Mouse (Mus musculus) T-helper 1 cell (primary cell): ENCODE data around the gene Igf1r.

Experiments used
- in situ Hi-C: fragments of 300-600 bp; cut with MboI, MseI; formaldehyde crosslinking; loops from one replicate; pipeline ENCODE4 v1.15.1; 2025; ENCODE audit warnings: high pct_unique_total_duplicates

The Igf1r gene

DNA sequence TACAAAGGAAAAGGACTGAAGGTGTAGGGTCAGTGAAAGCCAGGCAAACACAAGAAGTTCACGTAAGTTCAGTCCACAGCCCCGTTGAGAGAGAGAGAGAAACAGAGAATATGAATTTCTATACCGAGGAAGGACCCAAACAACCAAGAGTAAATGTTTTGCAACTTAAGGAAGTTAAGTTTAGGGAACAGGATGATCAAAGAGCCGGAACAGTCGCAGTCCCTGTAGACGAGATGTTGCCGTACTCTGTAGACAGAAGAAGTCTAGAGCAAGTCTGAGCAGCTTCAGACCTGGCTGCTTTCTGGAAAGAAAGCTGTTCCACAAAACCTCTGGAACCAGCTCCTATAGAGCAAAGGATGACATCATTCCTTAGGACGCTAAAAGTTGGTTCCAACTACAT, 160.0 kb downstream of the Igf1r start:
- in situ Hi-C loops = no loop called here

DNA sequence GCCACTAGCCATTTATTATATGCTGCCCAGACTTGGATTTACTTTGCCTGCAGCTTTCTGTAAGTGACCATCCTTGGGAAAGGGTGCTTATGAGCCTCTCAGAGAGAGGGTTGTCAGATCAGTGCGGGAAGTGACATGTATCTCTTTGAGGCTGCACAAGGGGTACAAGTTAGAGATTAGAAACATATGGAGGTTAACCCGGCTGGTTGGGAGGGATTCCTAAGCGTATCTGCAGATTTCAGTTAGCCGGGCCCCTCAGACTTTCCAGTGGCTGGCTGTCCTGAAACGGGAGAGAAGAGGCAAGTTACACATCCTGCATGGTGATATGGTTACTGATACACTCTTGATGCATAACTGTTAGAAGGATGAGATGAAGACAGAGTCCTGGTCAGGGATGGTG, 161.7 kb downstream of the Igf1r start:
- in situ Hi-C loops = no loop called here

DNA sequence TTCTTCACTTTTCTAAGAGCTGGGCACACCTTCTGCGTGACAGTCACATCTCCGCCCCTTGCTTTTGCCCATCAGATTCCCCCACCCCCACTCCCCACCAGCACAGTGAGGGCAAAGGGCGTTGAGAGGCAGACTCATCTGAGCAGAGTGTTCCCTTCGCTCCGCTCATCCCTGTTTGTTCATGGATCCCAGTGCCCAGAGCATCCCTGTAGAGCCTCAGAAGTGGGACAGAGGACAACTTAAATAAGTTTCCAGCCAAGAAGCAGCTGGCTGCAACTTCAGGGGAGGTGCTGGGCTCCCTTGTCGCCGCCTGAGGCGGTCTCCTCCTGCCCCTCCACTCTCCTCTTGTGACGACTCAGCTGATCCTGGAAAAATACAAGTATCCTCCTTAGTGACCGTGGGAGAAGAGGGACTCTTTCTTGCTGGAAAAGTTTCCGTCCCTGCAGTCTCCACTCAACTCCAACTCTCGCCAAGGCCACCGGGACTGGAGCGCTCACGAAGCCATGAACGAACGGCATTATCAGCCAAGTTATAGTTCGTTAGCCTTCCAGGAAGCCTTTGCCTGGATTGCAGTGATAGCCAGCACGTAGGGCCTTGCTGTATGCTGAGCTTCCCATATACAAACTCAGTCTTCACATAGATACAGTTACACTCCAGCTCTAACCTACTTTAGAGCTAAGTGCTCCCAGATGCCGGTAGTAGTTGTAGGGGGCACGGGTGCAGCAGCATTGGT, 162.5 kb downstream of the Igf1r start:
- in situ Hi-C loops = no loop called here

DNA sequence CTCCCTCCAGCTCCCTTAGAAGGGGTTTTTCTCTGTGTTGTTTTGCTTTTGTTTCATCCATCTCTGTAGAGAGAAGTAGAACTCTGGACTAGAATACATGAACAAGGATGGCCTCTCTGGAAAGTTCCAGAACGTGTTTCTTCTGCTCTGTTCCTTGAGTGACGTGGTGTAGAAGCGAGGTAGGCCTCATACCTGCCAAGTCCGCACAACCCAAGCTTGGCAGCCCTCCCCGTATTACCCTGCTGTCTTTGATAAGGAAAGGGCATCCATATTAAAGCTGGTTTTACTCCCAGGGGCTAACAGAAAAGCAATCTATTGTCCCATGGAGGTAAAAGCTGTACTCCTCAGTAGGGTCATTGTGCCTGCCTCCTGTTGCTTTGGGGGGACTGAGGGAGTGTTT, 164.9 kb downstream of the Igf1r start:
- in situ Hi-C loops = no loop called here

DNA sequence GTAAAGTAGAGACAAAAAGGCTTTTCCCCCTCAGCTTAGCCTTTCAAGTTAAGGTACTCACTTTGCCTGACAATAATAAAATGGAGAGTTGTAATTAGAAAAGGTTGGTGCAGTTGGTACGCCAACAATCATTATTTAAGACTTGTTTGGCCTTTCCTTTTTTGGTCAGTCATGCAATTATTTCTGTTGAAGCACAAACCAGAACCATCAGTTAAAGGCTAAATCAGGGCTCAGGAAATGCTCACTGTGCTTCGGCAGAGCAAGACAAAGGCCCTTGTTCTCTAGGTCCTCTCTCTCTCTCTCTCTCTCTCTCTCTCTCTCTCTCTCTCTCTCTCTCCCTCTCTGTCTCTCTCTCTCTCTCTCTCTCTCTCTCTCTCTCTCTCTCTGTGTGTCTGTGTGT, 165.4 kb downstream of the Igf1r start:
- in situ Hi-C loops = no loop called here

DNA sequence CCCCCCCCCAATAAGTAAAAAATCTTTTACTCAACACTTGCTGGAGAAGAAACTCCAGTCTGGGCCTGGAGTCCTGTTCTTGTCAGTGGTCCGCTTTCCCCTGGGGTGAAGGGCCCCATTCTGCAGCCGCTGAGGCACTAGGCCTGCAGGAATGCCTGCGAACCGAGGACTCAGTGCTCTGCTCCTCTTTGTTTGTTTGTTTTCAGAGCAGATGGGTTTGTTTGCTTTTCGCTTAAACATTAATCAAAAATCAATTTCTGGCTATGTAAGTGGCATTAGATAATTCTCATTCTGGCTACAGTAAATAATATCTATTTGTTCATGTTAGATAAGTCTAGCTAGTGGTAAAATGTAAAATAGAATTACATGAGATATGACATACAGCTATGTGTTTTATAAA, 167.0 kb downstream of the Igf1r start:
- in situ Hi-C loops = no loop called here

DNA sequence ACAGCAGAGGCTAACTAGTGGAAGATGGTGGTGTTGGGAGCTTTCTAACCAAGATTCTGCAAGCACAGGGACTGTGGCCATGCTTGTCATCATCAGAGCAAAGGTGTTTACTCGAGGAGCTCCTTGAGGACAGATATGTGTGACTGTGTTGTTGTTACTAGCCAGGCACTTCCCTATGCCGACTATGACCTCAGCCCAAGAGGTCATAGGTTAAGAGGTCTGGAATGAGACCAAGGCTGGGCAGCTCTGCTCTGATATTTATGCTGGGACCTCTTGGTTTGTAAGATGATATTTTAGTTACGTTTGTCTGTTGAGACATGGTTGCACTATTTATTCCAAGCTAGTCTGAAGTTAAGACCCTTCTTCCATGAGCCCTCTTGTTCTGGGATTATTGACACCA, 169.8 kb downstream of the Igf1r start:
- in situ Hi-C loops = no loop called here

DNA sequence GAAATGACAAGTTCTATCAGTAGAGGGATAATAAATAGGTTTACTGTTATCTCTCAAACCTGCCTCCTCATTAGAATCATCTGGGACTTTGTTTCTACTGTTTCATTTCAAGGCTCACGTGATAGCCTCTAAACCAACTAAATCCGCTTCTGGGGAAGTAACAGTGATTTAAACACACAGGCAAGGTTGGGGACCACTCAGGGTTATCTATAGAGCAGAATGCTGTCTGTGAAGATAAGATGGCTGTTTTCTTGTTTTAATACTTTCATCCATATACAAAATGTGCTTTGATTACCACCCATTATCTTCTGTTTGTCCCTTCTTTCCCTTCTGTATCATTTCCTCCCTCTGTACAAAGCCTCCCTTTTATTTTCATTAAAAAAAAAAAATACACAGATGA, 172.7 kb downstream of the Igf1r start:
- in situ Hi-C loops = loop anchor here (5.0 kb wide), 1 partner anchor 323 kb away; no protein-coding TSS in a partner anchor

DNA sequence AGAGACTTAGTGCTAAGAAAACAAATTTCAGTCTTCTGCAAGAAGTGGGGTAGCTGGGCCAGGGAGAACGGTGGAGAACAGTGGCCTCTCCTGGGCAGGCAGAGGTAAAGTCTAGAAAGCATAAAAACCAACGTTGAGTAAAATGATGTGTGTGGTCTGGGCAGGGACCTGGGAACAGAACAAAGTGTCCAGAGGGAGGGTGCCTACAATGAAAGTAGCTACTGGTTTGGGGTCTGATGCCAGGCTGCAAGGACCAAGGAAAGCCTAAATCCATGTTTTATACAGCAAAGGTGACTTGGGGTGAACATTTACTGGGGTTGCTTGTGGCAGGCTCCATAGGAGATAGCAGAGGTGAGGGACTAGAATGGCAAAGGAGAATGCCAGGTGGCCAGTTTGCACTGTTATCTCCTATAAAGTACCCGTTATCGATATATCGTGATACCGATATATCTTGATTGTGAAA, 175.2 kb downstream of the Igf1r start:
- in situ Hi-C loops = loop anchor here (5.0 kb wide), 1 partner anchor 326 kb away; no protein-coding TSS in a partner anchor

DNA sequence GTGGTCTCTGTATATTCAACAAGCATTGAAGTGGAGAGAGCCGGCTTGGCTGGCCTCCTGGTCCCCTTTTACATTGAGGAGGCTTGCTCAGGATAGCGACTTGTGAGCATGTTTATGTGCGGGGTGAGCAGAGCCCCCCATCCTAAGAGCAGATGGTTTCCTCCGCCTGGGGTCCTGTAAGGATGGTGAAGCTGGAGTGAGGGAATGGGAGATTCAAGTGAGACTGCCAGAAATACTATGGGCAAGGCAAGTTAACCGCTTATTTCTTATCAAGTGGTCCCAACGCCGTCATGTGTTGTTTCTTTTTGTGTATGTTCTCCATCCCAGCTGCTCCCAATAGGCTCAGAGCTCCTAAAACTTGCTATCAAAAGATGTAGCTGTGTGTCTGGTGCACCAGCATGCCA, 175.6 kb downstream of the Igf1r start:
- in situ Hi-C loops = loop anchor here (5.0 kb wide), 1 partner anchor 326 kb away; no protein-coding TSS in a partner anchor

DNA sequence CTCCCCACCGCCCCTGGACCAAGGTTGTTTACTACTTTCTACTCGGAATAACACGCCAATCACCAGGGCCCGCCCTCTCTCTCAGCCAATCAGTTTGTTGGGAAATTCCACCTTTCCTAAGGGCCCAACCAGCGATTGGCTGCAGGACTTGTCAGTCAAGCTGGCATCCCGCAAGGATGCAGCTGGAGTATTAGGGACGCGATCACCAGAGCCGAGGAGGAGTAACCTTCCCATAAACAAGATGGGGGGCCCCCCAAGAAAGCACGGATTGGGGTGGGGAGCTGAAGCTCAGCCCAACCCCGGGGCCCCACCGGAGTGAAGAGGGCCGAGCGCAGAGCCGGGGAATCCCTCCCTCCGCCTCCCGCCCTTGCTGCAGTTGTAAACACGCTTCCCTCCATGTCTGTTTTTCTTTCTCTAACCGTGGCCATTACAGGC, 176.5 kb downstream of the Igf1r start:
- in situ Hi-C loops = loop anchor here (5.0 kb wide), 1 partner anchor 327 kb away; no protein-coding TSS in a partner anchor

DNA sequence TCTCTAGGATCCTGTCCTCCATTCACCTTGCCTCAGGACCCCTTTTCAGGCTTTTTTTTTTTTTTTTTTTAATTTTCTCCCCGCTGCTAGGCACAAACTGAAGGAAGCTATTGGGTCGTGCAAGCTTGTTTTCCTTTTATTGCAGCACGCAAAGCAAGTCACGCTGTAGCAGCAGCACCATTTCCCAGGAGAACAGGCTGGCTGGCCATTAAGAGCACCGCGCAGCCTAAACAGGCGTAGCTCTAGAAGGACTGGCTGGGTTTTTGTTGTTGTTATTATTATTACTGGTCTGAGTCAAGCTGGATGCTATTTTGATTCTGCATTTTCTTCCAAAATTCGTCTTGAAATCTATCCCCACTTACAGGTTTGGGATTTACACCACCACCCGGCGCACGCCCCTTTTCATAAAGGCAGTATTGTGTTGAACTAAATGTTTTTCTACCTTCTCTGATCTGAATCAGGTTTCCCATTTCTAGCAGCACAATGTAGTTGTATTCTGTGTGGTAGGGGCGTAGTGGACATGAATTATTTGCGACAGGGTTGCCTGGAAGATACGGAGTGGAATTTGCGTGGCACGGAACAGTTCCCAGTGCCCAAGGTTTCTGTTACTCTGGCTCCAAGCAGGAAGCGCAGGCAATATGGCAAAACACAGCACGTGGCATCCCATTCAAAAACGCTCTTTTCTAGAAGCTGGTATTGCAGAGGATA, 177.1 kb downstream of the Igf1r start:
- in situ Hi-C loops = loop anchor here (5.0 kb wide), 2 partner anchors 172 to 327 kb away; no protein-coding TSS in a partner anchor

DNA sequence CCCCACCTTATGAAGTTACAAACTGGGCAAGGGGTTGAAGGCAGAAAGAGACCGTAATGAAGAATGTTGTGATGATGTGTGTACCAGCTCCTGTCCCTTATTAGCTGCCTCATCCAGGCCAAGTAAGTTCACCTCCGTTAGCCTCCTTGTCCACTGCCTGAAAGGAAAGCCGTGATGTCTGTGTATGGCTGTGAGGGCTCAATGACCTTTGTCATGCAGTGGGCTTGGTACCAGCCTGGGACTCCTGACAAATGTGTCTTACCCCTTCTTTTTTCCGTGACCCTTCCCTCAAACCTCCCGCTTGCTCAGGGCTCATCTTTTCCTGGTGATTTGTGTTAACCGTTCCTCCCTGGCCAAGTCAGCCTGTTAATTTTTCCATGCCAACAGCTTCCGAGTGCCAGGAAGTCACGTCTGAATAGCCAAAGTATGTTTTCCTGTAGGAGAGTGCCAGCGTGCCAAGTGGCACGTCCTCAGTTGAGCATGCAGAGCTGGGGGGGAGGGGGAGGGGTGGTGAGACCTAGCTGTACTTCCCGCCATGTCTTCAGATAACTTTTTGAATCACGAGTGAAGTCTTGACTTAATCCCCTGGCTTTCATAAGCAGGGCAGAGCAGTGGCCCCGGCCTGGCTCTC, 178.4 kb downstream of the Igf1r start:
- in situ Hi-C loops = loop anchor here (5.0 kb wide), 1 partner anchor 174 kb away; no protein-coding TSS in a partner anchor

DNA sequence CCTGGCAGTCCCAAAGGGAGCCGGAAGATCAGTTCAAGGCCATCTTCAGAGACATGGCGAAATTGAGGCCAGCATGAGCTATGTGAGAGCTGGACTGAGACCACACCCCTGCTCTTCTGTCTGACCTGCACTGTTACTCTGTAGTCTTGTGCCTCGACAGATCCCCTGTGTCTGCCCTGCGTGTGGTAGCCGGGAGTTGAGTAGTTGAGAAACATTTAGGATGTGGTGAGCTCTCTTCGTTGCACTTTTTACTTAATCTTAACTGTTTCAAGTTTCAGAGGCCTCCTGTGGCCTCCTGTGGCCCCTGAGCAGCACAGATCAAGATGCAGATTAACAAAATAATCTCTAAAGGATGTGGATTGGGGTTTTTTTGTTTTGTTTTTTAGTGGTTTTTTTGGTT, 181.1 kb downstream of the Igf1r start:
- in situ Hi-C loops = loop anchor here (5.0 kb wide), 1 partner anchor 176 kb away; no protein-coding TSS in a partner anchor

DNA sequence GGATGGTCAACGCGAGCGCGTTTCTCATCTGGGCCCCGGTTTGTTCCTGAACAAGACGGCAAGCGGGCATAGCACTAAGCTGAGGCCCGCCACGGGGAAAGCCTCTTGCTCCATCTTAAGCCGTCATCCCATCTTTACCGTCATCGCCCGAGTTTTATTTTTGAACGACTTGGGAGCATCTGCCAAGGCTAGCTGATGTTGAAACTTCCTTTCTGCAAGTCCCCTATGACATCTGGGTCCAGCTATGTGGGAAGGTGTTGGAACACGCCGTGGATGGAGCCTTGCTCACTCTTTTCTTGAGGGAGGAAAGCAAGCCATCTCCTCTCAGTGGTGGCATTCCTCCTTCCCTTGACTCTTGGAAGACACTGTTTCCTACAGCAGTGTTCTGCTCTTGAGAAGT, 182.3 kb downstream of the Igf1r start:
- in situ Hi-C loops = loop anchor here (5.0 kb wide), 1 partner anchor 178 kb away; no protein-coding TSS in a partner anchor

DNA sequence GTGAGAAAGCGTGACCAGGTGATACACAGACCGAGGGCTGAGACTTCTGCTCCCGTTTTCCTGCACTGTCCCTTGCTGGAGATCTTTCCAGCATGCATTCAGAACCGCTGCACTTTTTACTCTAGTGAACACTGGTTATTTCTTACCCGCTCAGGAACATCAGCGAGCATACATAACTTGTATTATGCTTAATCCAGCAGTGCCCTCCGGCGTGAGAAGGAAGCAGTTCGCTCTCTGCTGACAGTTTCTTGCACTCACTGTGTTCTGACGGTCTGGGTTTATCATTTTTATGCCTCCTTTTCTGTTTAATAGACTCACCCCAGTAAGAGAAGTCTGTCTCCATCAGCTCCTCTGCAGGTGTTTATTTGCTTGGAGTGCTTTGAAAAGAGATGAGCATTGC, 183.4 kb downstream of the Igf1r start:
- in situ Hi-C loops = no loop called here

DNA sequence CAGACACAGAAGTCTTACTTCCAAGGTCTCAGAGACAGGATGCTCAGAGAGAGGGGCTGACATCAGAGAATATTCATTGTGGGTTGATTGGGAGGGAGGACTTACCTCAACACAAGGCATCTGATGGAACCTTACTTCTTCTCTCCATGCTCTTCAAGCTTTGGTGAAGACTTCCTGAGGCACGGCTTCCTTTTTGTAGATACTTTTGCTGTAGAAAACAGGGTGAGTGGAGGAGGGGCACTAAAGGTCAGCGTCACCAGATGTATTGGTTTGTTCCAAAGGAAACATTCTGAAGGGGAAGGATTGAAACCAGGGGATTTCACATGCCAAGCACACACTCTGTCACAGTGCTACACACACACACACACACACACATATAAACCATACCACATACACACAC, 186.8 kb downstream of the Igf1r start:
- in situ Hi-C loops = no loop called here

DNA sequence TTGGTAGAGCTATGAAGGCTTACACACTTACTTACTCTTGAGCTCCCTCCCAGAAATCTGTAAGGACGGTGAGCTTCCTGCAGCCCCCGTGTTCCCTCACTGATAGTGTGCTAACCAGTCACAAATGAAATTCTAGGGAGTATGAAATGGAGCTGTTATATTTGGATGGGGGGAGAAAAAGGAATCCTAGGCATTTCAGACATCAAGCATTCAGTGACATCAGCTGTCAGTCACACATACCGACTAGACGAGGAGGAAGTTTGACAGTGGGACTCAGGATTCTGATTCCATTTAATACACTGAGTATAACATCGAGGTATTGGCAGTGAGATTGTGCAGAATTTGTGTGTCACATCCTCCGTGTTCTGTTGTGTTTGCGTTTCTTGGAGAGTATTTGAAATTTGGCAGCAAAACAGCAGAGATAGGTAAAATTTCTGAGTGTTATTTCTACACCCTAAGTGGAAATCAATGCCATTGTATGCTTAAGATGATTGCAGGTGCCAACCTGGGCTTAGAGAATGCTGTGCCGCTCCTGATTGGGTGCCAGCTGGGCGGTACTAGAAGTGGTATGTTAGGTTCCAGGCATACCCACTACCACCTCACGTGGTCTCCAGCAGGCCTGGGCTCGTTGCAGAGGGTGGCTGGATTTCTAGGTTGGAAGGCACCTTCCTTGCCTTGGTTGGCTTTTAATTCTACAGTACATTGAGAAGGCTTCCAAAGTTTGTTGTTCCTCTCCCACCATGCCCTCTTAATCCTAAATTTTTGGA, 187.6 kb downstream of the Igf1r start:
- in situ Hi-C loops = no loop called here

DNA sequence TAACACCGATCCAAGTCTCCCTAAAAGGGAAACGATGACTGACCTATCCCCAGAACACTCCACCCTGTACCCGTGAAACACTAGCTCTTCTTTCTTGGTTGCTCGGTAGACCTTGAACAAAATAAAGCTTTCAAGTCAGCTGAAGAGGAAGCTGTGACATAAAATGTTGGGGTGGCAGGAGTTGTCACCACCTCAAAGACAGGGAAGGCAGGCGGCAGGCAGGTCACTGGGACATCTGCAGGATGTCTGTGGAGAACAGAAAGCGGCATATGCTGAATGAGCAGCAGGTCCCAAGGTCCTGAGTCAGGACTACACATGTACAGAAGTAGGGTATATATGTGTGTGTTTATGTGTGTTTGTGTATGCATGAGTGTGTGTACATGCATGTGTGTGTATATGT, 191.6 kb downstream of the Igf1r start:
- in situ Hi-C loops = no loop called here

DNA sequence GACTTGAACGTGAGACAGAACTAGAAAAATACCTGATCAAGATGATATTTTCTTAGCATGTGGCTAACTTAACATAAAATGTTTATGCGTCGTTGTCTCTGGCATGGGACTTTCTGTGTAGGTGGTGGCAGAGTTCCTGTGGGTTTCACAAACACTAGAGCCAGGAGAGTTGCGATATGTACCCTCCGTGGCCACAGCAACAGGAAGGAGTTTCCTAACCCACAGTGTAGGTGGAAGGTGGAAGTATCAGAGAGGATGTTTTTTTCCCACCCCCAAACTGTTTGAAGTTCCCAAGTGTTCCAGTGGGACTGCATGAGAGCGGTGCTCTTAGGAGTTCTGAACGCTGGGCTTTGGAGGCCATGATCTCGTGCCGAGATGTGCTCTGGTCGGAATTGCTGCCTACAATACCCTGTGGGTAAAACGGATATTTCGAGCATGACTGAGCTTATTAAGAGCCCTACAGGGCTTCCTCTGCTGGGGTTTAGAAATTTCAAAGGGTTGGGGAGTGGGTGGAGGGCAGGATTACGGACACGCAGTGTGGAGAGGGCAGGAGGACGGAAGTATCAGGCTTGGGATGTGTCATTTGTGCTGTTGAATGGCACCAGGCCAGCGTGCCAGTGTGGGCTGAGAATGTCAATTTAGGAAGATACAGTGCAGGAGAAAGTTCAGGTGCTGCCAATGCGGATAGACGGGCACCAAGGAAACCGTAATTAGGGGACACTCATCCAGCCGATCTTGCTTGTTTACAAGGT, 195.8 kb downstream of the Igf1r start:
- in situ Hi-C loops = no loop called here

DNA sequence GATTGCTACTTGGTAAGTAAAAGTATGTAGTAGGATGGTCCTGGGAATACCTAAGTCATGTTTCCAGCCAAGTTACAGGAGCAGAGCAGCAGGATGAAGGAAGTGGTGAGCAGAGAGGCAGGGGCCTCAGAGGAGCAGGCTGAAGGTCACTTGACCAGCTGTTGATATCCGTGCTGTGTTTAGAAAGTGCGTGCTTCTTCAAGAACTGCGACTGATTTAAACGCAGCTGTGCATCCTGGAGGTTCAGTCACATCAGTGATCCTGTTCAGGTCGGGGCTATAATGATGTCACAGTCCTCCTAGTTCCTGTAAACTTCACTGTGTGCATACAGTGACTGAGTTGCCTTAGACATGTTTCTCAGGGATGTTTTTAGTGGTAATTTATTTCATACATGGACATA, 199.3 kb downstream of the Igf1r start:
- in situ Hi-C loops = no loop called here
